Mouse (Mus musculus) ES-Bruce4 (cell line): ENCODE measurements around the gene Bad. TPM values are rescaled to one million over a fixed set of nuclear protein-coding genes. Genes with fewer than 3 reads are reported as not detected.
A peak's percentile ranks its signal among the peaks of the same experiment; 100 is the strongest.

Experiments
- H3K27ac ChIP-seq: 2 replicates; pipeline ENCODE4 v1.5.1; 2012; ENCODE audit warnings: low read length, inconsistent platforms; ENCODE audit not compliant: insufficient read depth
- H3K27me3 ChIP-seq: 2 replicates; pipeline ENCODE4 v1.6.1; 2012; ENCODE audit warnings: mild to moderate bottlenecking, low read length, inconsistent platforms; ENCODE audit not compliant: control insufficient read depth, poor library complexity, insufficient read depth, severe bottlenecking
- H3K36me3 ChIP-seq: 2 replicates; pipeline ENCODE4 v1.6.1; 2012; ENCODE audit warnings: inconsistent platforms, mild to moderate bottlenecking, low read length, moderate library complexity; ENCODE audit not compliant: control insufficient read depth, poor library complexity, insufficient read depth, severe bottlenecking
- H3K4me1 ChIP-seq: one replicate; pipeline ENCODE4 v1.8.1; 2011; ENCODE audit warnings: low read length; ENCODE audit not compliant: control insufficient read depth, insufficient read depth
- H3K4me3 ChIP-seq: 2 replicates; pipeline ENCODE4 v1.5.1; 2011; ENCODE audit warnings: low read depth, mild to moderate bottlenecking, low read length
- H3K9ac ChIP-seq: 2 replicates; pipeline ENCODE4 v1.6.1; 2012; ENCODE audit warnings: low read depth, mild to moderate bottlenecking, inconsistent platforms; ENCODE audit not compliant: poor library complexity, severe bottlenecking
- H3K9me3 ChIP-seq: replicated peaks from 2 replicates; pipeline ENCODE4 v1.6.1; 2012; ENCODE audit warnings: mild to moderate bottlenecking, low read length, inconsistent platforms; ENCODE audit not compliant: control insufficient read depth, poor library complexity, insufficient read depth, severe bottlenecking
- CTCF ChIP-seq: IDR thresholded peaks from one replicate; pipeline ENCODE4 v1.8.1; 2011; ENCODE audit warnings: low read depth, low read length
- EP300 ChIP-seq: IDR thresholded peaks from 2 replicates; pipeline ENCODE4 v1.6.1; 2011; ENCODE audit warnings: low read depth, low read length; ENCODE audit not compliant: insufficient read depth
- POLR2A ChIP-seq: IDR thresholded peaks from one replicate; pipeline ENCODE4 v1.8.1; 2011; ENCODE audit warnings: low read length; ENCODE audit not compliant: insufficient read depth
- polyA plus RNA-seq: library from polyadenylated mRNA; stranded (reverse); fragments of >200 nt; gene quantifications from 2 replicates; pipeline ENCODE4 v1.2.4, GENCODE M21; 2011; ENCODE audit warnings: low read depth; ENCODE audit not compliant: missing spikeins, insufficient read depth, insufficient read length

The Bad gene
- polyA plus RNA-seq, 1 experiment: 14.6 TPM

DNA sequence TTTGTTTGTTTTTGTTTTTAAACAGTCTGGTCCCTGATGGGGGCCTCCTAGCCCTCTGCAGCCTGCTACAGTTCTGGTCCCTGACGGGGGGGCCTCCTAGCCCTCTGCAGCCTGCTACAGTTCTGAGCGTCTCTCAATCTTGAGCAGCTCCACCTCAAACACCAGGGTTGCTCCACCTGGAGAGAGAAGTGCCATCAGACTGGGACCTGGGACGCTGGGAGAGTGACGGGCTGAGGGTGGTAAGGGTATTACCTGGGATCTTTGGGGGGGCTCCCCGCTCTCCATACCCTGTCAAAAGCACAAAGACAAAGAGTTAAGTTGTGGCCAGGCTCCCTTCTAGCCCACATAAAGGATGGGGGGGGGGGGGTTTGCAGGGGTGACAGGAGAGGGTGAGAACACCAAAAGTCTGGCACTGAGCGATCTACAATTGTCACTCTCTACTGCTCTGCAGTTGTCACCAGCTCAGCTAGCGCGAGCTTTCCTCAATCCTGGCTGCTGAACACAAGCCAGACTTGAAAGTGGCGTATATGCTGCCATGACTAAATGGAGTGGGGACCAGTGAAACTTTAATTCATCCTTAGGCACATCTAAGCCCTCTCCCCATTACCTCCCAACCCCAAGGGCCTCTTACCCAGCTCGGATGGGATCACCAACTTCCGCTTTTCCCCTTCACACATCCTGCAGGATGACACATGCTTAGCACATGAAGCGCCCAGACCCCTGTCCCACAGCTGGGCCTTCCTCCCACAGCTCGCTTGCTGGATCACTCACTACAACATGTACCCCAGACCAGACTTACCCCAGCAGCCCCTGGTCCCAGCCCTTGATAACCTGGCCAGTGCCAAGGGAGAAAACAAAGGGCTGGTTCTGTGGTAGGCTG lies 36.3 kb downstream of the Bad start:
- Histone ChIP-seq H3K9me3 (no peaks in the 10 kb centered on the region), H3K9ac (0 out of 2 replicates have a peak overlapping the region, but pooled peaks have one; percentile 47), H3K36me3 (peaks cover 23% of the 10 kb centered on the region), H3K4me3 (no peak overlapping the region), H3K27me3 (no peaks in the 10 kb centered on the region), H3K27ac (no peak overlapping the region), H3K4me1 (no peaks in the 10 kb centered on the region)
- TF ChIP-seq EP300 (no peak), POLR2A (no peak), CTCF (no peak)

DNA sequence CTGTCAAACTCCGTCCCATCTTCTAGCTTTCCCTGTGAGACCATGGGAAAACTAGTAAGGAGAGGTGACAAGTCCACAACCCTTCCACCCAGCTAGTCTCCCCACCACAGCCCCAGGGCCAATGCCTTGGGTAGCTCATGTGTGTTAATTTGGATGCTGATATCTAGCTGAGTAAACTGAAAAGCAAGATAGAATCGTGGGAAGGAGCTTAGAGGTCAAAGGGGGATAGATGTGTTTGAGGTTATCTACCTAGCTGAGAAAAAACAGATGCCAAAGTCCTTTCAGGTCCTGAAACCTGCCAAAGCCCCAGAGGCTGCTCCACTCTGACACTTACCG lies 36.9 kb downstream of the Bad start:
- peak overlapping the region; percentile 47; the same call in 1 of the 2 replicates for H3K9ac ChIP-seq
- H3K27ac ChIP-seq: no peak overlapping the region
- no peaks in the 10 kb centered on the region for H3K27me3 ChIP-seq
- H3K4me3 ChIP-seq: peak overlapping the region; percentile 64
- TF ChIP-seq EP300 (no peak), CTCF (no peak), POLR2A (no peak)
- no peaks in the 10 kb centered on the region for H3K4me1 ChIP-seq
- H3K36me3 ChIP-seq: peaks cover 23% of the 10 kb centered on the region
- H3K9me3 ChIP-seq: no peaks in the 10 kb centered on the region

DNA sequence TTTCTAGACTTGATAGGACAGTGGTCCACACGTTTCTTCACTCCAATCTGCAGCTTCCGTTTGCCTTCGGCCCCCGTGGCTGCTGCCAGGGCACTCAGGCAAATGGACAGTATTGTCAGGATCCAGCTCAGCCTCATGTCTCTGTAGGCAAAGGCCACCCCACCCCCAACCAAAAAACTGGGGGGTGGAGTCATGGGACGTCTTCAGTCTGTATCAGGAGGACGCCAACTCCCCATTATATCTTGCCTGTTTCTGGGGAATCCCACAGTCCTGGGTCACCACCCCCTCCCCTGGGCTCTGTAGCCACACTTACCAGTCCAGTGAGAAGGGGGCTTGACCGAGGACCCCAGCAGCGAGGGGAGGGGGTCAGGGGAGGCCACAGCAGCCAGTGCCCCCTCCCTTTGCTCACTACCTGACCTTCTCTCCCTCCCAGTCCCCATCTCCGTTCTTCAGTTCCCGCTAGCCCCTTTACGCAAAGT lies 37.4 kb downstream of the Bad start:
- H3K9me3 ChIP-seq: no peaks in the 10 kb centered on the region
- no peaks in the 10 kb centered on the region for H3K27me3 ChIP-seq
- H3K27ac ChIP-seq: no peak overlapping the region
- TF ChIP-seq CTCF: no peak
- no peak for TF ChIP-seq EP300
- TF ChIP-seq POLR2A: no peak
- peaks cover 23% of the 10 kb centered on the region for H3K36me3 ChIP-seq
- peak overlapping the region; percentile 64 for H3K4me3 ChIP-seq
- peak overlapping the region; percentile 47 for H3K9ac ChIP-seq
- H3K4me1 ChIP-seq: no peaks in the 10 kb centered on the region

DNA sequence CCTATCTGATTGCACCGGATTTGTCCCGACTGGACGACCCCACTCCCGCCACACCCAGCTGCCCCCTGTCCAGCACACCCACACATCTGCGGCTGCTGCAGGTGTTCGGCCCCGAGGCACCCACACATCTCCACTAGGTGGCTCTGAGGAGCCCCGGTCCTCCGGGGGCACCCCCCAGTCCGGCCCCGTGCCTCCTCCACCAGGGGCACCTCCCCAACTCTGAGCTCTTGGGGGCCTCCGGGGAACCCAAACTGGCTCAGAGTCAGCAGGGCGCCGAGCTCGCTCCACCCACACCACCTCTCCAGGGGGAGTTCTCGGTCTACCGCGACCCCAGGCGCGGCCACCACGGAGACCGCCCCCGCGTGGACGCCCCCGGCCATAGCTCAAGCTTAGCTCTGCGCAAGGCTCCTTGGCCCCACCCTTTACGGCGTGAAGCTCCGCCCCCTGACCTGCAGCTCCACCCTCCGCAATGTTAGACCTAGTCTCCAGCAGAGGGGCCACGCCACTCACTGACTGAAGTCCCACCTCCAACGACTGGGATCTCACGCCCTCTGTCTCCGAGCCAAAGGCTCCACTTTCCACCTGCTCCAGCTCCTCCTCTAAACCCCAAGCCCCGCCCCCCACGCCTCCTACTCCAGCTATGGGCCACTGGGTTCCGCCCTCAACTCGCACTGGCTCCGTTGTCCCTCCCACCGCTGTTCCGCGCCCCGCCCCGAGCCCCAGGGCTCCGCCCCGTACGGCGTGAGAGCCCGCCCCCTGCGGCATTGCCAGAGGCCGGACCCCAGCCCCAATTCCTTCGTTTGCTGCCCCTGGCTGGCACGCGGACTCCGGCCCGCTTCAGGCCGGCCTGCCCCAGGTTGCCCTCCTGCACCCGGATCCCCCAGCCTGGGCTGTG lies 38.1 kb downstream of the Bad start:
- H3K4me1 ChIP-seq: no peaks in the 10 kb centered on the region
- peak overlapping the region; percentile 59 for H3K9ac ChIP-seq
- H3K9me3 ChIP-seq: no peaks in the 10 kb centered on the region
- peak overlapping the region; percentile 65 for H3K4me3 ChIP-seq
- TF ChIP-seq EP300 (no peak), POLR2A (no peak), CTCF (peak; percentile 52)
- H3K27me3 ChIP-seq: no peaks in the 10 kb centered on the region
- peaks cover 24% of the 10 kb centered on the region for H3K36me3 ChIP-seq
- no peak overlapping the region for H3K27ac ChIP-seq

DNA sequence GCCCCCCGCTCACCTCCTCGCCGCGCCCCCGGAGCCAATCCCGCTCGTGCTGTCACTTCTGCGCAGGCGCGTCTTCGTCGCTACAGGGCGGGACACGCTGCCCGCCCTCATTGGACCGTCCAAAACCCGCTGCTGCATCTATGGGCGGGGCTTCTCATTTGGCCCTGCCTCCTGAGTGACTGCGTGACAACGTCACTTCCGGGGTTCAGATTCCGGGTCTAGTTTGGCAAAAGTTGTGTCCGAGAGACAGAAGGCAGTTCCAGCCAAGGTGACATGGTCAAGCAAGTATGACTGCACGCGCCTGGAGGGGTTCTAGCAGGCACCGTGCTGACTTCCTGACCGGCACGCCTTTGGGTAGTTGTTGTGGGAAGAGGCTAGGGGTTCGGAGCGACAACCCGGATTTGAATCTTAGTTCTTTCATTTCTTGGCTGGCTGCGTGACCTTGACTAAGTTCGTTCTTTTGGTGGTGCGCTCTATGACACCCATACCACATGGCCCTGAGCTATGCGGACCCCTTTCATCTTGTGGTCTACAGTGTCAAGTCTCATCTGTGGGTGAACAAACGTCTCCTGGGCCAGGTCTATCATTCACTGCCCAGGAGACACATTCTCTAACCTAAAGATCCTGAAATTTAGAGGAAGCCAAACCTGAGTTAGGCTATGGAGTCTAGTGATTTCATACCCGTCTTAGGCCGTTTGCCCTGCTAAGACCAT lies 38.9 kb downstream of the Bad start, which contains the start of gene Fkbp2:
Gene Fkbp2, minus strand, starts transcription at position 121 of the 713 bp plus-strand sequence.
- no peaks in the 10 kb centered on the region for H3K4me1 ChIP-seq
- no peaks in the 10 kb centered on the region for H3K27me3 ChIP-seq
- H3K9ac ChIP-seq: peak within 1 kb of the TSS; percentile 59
- peak within 1 kb of the TSS; percentile 12; the same call in 1 of the 2 replicates for H3K27ac ChIP-seq
- H3K4me3 ChIP-seq: peak within 1 kb of the TSS; percentile 85
- no peaks in the 10 kb centered on the region for H3K9me3 ChIP-seq
- peaks cover 26% of the 10 kb centered on the region for H3K36me3 ChIP-seq
- TF ChIP-seq CTCF: no peak
